Mouse (Mus musculus) central nervous system, embryonic 14 days (tissue): ENCODE data around the gene 2410002F23Rik. TPM values are rescaled to one million over a fixed set of nuclear protein-coding genes. Genes with fewer than 3 reads are reported as not detected.

Experiments
- polyA plus RNA-seq: library from polyadenylated mRNA; depleted of rRNA; stranded (reverse); fragments of >200 nt; gene quantifications from 2 replicates; pipeline ENCODE4 v1.2.3, GENCODE M21; 2012; rRNA removed

The 2410002F23Rik gene
- 290 and 299 TPM in 2 replicates for polyA plus RNA-seq

GRCm38 (mm10) chr7:44246055-44246983 lies at the start of gene 2410002F23Rik, which contains the start of gene 1700028J19Rik:
TSS of gene 2410002F23Rik (plus strand) at chr7:44246722.
TSS of gene 1700028J19Rik (minus strand) at chr7:44246695.

GRCm38 (mm10) chr7:44197891-44198290 lies 48.6 kb upstream of the 2410002F23Rik start, which contains the start of gene Klk1b3:
TSS of gene Klk1b3 (plus strand) at chr7:44198191.

GRCm38 (mm10) chr7:44207135-44207534 lies 39.4 kb upstream of the 2410002F23Rik start, which contains the start of gene Klk1b4:
TSS of gene Klk1b4 (plus strand) at chr7:44207435.

GRCm38 (mm10) chr7:44215645-44216044 lies 30.9 kb upstream of the 2410002F23Rik start, which contains the start of gene Klk1b5:
TSS of gene Klk1b5 (plus strand) at chr7:44215945.

GRCm38 (mm10) chr7:44225076-44225475 lies 21.4 kb upstream of the 2410002F23Rik start, which contains the start of gene Klk1:
TSS of gene Klk1 (plus strand) at chr7:44225360.

GRCm38 (mm10) chr7:44235909-44236308 lies 10.6 kb upstream of the 2410002F23Rik start, which contains the start of gene Gm36864:
TSS of gene Gm36864 (plus strand) at chr7:44236177.

GRCm38 (mm10) chr7:44257278-44257677 lies 10.8 kb downstream of the 2410002F23Rik start, which contains the start of gene Acp4:
TSS of gene Acp4 (minus strand) at chr7:44257378.

GRCm38 (mm10) chr7:44261147-44261546 lies 14.6 kb downstream of the 2410002F23Rik start, which contains the start of gene Gm15517:
TSS of gene Gm15517 (plus strand) at chr7:44261447.

Other genes with a start within 250 kb of the 2410002F23Rik start
- gene Klk1b26, start 234.6 kb upstream of the 2410002F23Rik start, polyA plus RNA-seq, result 0.06 TPM in 1 of 2 replicates, not detected in the other
- gene Klk1b27, start 194.4 kb upstream of the 2410002F23Rik start, polyA plus RNA-seq, result not detected in 2 replicates
- not detected in 2 replicates for gene Klk1b21, start 144.4 kb upstream of the 2410002F23Rik start, polyA plus RNA-seq
- not detected in 2 replicates for gene Klk1b22, start 134.0 kb upstream of the 2410002F23Rik start, polyA plus RNA-seq
- not detected in 2 replicates for gene Klk1b16, start 110.0 kb upstream of the 2410002F23Rik start, polyA plus RNA-seq
- gene Klk1b24, start 58.5 kb upstream of the 2410002F23Rik start, polyA plus RNA-seq, result 0.09 TPM in 1 of 2 replicates, not detected in the other
- gene Klk1b3, start 48.5 kb upstream of the 2410002F23Rik start, polyA plus RNA-seq, result not detected in 2 replicates
- not detected in 2 replicates for gene Klk1b4, start 39.3 kb upstream of the 2410002F23Rik start, polyA plus RNA-seq
- gene Klk1b5, start 30.8 kb upstream of the 2410002F23Rik start, polyA plus RNA-seq, result not detected in 2 replicates
- not detected in 2 replicates for gene Klk1, start 21.4 kb upstream of the 2410002F23Rik start, polyA plus RNA-seq
- gene Gm36864, start 10.5 kb upstream of the 2410002F23Rik start, polyA plus RNA-seq, result not detected in 2 replicates
- gene 1700028J19Rik, start within 50 bp of the 2410002F23Rik start, polyA plus RNA-seq, result 1.4 and 1.6 TPM in 2 replicates
- 0.05 TPM in 1 of 2 replicates, not detected in the other for gene Acp4, start 10.7 kb downstream of the 2410002F23Rik start, polyA plus RNA-seq
- gene Gm15517, start 14.7 kb downstream of the 2410002F23Rik start, polyA plus RNA-seq, result 0.51 TPM in 1 of 2 replicates, not detected in the other
- 4.6 and 6.3 TPM in 2 replicates for gene Clec11a, start 60.2 kb downstream of the 2410002F23Rik start, polyA plus RNA-seq
- 23.6 and 34.2 TPM in 2 replicates for gene Shank1, start 63.5 kb downstream of the 2410002F23Rik start, polyA plus RNA-seq
- gene Syt3, start 137.4 kb downstream of the 2410002F23Rik start, polyA plus RNA-seq, result 26.1 and 27.0 TPM in 2 replicates
- 3.3 and 4.9 TPM in 2 replicates for gene 1700008O03Rik, start 139.1 kb downstream of the 2410002F23Rik start, polyA plus RNA-seq
- gene Lrrc4b, start 182.3 kb downstream of the 2410002F23Rik start, polyA plus RNA-seq, result 193 and 226 TPM in 2 replicates
- gene Aspdh, start 218.7 kb downstream of the 2410002F23Rik start, polyA plus RNA-seq, result 26.7 and 26.9 TPM in 2 replicates
- gene Josd2, start 221.3 kb downstream of the 2410002F23Rik start, polyA plus RNA-seq, result 90.7 and 102 TPM in 2 replicates
- 185 and 186 TPM in 2 replicates for gene Emc10, start 249.8 kb downstream of the 2410002F23Rik start, polyA plus RNA-seq
- gene Fam71e1, start 249.9 kb downstream of the 2410002F23Rik start, polyA plus RNA-seq, result 39.6 and 46.7 TPM in 2 replicates